Mouse (Mus musculus) stomach, embryonic 16.5 days (tissue): ENCODE data around the gene Nop14. TPM values are rescaled to one million over a fixed set of nuclear protein-coding genes. Genes with fewer than 3 reads are reported as not detected.
"Not testable (repeated sequence)": the region's sequence is repeated elsewhere in the genome, so short reads cannot be mapped to it uniquely, and the experiment has no call there.

Experiments
- ATAC-seq: fragments of 200-750 bp; cut with Nextera tagmentation; 2 replicates; pipeline ENCODE4 v1.8.0; 2017; ENCODE audit warnings: moderate number of reproducible peaks, moderate TSS enrichment; ENCODE audit not compliant: insufficient read depth, low FRiP score
- H3K27ac ChIP-seq: fragments of 300-500 bp; sonication (generic); 2 replicates; pipeline ENCODE4 v1.5.1; 2014; ENCODE audit warnings: low read length
- H3K27me3 ChIP-seq: fragments of 300-500 bp; sonication (generic); 2 replicates; pipeline ENCODE4 v1.6.1; 2014; ENCODE audit warnings: low read length, control low read depth, mixed read lengths; ENCODE audit not compliant: control insufficient read depth, insufficient read depth
- H3K36me3 ChIP-seq: fragments of 300-500 bp; sonication (generic); 2 replicates; pipeline ENCODE4 v1.6.1; 2014; ENCODE audit warnings: low read length; ENCODE audit not compliant: control insufficient read depth, insufficient read depth
- H3K4me1 ChIP-seq: fragments of 300-500 bp; sonication (generic); 2 replicates; pipeline ENCODE4 v1.6.1; 2014; ENCODE audit warnings: low read length, control low read depth, mixed read lengths; ENCODE audit not compliant: control insufficient read depth, insufficient read depth
- H3K4me2 ChIP-seq: fragments of 300-500 bp; sonication (generic); 2 replicates; pipeline ENCODE4 v1.6.1; 2014; ENCODE audit warnings: low read depth, low read length, mixed read lengths
- H3K4me3 ChIP-seq: fragments of 300-500 bp; sonication (generic); replicated peaks from 2 replicates; pipeline ENCODE4 v1.5.1; 2014; ENCODE audit warnings: mild to moderate bottlenecking, low read length
- H3K9ac ChIP-seq: fragments of 300-500 bp; sonication (generic); 2 replicates; pipeline ENCODE4 v1.6.1; 2014; ENCODE audit warnings: low read length
- H3K9me3 ChIP-seq: fragments of 300-500 bp; sonication (generic); replicated peaks from 2 replicates; pipeline ENCODE4 v1.6.1; 2016; ENCODE audit warnings: low read length, control low read depth; ENCODE audit not compliant: control insufficient read depth
- WGBS: fragments of 180-500 bp; shearing (Covaris S2); extraction: QIAGEN DNeasy Blood & Tissue Kit; methylation state at CpG from one replicate; pipeline ENCODE4 v1.1.7; 2014; 5-methylcytosine and 5-hydroxymethylcytosine counted together
- polyA plus RNA-seq: library from polyadenylated mRNA; unstranded; fragments of >200 nt; fragmentation: Nextera tagmentation; extraction: Ambion mirVana; gene quantifications from 2 replicates; pipeline ENCODE4 v1.2.1, GENCODE M21; 2015

Gene Nop14
- polyA plus RNA-seq, 1 experiment from 2014 or later = 24.3 TPM

DNA sequence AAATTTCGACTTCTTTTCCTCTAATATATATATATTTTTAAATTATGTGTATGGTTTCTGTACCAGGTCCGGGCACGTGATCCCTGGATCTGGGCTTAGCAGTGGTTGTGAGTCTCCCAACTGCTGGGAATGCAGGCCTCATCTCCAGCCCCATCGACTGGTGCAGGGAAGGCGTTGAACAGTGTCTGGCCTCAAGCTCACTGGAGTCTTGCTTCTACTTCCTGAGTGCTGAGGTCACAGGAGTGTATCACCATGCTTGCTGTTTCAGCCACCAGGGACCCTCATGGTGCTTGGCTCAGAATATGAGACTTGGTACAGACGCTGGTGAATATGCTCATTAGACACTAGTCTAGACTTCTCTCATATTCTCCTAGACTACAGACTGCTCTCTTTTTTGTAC is 67.3 kb downstream of the Nop14 start:
- peaks cover 12% of the 10 kb centered on the region; the same call in 1 of the 2 replicates for H3K4me1 ChIP-seq
- H3K27ac ChIP-seq = no peak overlapping the region
- H3K27me3 ChIP-seq = no peaks in the 10 kb centered on the region
- no peaks in the 10 kb centered on the region for H3K36me3 ChIP-seq
- 93% methylated on average over 6 of the region's 6 CpGs for WGBS
- H3K9ac ChIP-seq = no peak overlapping the region
- no peak for ATAC-seq
- H3K4me2 ChIP-seq = no peak overlapping the region
- H3K4me3 ChIP-seq = no peak overlapping the region
- H3K9me3 ChIP-seq = no peaks in the 10 kb centered on the region

DNA sequence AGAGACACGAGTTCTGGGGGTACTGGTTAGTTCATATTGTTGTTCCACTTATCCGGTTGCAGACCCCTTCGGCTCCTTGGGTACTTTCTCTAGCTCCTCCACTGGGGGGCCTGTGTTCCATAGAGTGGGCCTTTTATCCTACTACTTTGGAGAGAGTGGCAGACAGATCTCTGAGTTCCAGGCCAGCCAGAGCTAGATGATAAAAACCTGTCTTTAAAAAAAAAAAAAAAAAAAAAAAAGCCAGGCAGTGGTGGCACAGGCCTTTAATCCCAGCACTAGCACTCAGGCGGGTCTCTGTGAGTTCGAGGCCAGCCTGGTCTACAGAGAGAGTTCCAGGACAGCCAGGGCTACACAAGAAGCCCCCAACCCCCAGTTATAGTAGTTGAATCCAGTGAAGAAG is 67.7 kb downstream of the Nop14 start:
- H3K4me2 ChIP-seq, H3K9me3 ChIP-seq, ATAC-seq, H3K4me3 ChIP-seq, H3K36me3 ChIP-seq, H3K27ac ChIP-seq, H3K9ac ChIP-seq, H3K27me3 ChIP-seq: not testable (repeated sequence)
- 92% methylated on average over 5 of the region's 5 CpGs for WGBS
- peaks cover 12% of the 10 kb centered on the region; the same call in 1 of the 2 replicates for H3K4me1 ChIP-seq

DNA sequence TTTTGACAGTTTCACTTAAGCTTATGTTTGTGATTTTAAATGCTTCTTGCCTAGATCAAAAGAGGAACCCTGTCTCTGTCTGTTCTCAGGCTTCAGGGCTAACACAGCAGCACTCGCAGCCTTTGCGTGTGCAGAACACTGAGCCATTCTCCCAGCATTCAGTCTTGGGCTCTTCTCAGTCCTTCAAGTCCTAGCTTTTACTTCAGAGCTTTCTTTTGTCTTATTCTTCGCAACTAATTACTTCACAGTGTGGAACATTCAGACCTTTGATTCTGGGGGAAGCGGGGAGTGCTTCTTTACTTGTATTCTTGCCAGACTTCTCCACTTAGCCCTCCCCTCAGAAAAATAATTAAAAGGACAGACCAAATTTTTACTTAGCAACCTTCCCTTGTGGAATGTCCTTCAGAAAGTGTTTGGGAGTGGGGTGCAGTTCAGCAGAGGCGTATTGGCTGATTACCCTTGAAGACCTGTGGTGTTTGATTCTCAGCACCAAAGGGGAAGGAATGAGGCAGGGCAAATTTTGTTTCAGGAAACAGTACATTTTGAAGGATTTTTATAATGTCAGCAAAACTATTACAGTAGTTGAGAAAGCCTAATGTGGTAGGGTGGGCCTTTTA is 68.5 kb downstream of the Nop14 start:
- ATAC-seq = no peak
- Histone ChIP-seq H3K9me3 (no peaks in the 10 kb centered on the region), H3K36me3 (no peaks in the 10 kb centered on the region), H3K27ac (no peak overlapping the region), H3K4me1 (peaks cover 15% of the 10 kb centered on the region; the same call in 1 of the 2 replicates), H3K27me3 (no peaks in the 10 kb centered on the region), H3K9ac (no peak overlapping the region), H3K4me3 (no peak overlapping the region), H3K4me2 (no peak overlapping the region)
- WGBS = 65% methylated on average over 5 of the region's 5 CpGs

DNA sequence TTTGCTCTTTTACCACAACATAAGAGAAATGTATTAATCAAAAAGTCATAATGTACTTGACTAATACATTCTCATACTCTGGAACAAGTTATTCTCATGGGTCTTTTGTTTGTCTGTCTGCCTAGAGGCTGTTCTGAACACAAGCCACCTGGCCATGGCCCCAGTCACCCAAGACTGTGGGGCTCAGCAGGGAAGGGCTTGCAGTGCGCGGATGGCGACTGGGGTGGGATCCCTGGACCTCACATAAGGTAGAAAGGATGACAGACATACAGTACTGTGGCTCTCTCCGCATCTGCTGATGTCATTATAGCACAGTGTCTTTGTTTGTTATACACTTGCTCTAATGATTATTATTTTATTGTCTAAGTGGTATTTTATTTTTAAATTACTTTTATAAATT is 69.2 kb downstream of the Nop14 start:
- no peak overlapping the region for H3K4me2 ChIP-seq
- H3K27me3 ChIP-seq = no peaks in the 10 kb centered on the region
- WGBS = 62% methylated on average over 4 of the region's 4 CpGs
- no peaks in the 10 kb centered on the region for H3K9me3 ChIP-seq
- no peak overlapping the region for H3K9ac ChIP-seq
- H3K4me1 ChIP-seq = peaks cover 15% of the 10 kb centered on the region; the same call in 1 of the 2 replicates
- no peak for ATAC-seq
- H3K27ac ChIP-seq = no peak overlapping the region
- no peaks in the 10 kb centered on the region for H3K36me3 ChIP-seq
- H3K4me3 ChIP-seq = no peak overlapping the region

DNA sequence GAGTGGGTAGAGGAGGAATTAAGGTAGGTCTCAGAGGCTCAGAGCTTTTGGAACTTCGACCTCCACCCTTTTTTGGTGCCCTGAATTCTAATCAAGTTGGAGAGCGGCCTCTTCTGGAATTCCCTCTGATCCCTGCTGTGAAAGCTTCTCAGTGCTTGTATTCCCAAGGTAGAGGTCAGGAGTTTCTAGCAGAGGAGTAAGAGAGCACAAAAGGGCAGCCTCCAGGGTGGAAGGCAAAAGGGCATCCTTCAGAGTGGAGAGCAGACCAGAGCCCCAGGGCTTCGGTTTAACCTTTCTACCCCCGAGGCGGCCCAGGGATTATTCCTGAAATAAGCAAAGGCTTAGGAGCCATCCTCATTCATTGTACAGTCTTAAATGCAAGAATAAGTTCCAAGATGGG is 69.9 kb downstream of the Nop14 start:
- 41% methylated on average over 5 of the region's 5 CpGs for WGBS
- H3K36me3 ChIP-seq = no peaks in the 10 kb centered on the region
- ATAC-seq = no peak
- no peak overlapping the region for H3K4me3 ChIP-seq
- no peak overlapping the region for H3K4me2 ChIP-seq
- H3K27me3 ChIP-seq = no peaks in the 10 kb centered on the region
- peaks cover 15% of the 10 kb centered on the region; the same call in 1 of the 2 replicates for H3K4me1 ChIP-seq
- no peak overlapping the region for H3K27ac ChIP-seq
- H3K9me3 ChIP-seq = no peaks in the 10 kb centered on the region
- no peak overlapping the region for H3K9ac ChIP-seq

Other genes starting within 250 kb of the Nop14 start
- gene Tnip2, start 146.2 kb downstream of the Nop14 start, polyA plus RNA-seq = 29.2 and 31.6 TPM in 2 replicates
- 5.8 and 7.0 TPM in 2 replicates for gene Sh3bp2, start 134.3 kb downstream of the Nop14 start, polyA plus RNA-seq
- 176 and 187 TPM in 2 replicates for gene Add1, start 86.5 kb downstream of the Nop14 start, polyA plus RNA-seq
- 118 and 151 TPM in 2 replicates for gene Mfsd10, start 22.9 kb downstream of the Nop14 start, polyA plus RNA-seq
- gene Grk4, start 231 bp upstream of the Nop14 start, polyA plus RNA-seq = 2.1 TPM in 2 replicates
- 11.0 and 12.1 TPM in 2 replicates for gene Htt, start 101.6 kb upstream of the Nop14 start, polyA plus RNA-seq
- 0.59 and 0.65 TPM in 2 replicates for gene Msantd1, start 247.9 kb upstream of the Nop14 start, polyA plus RNA-seq